Mouse (Mus musculus) liver, adult 2 months (tissue): ENCODE measurements around the gene Cntnap5a.

Experiments
- CTCF ChIP-seq: fragments of 200-500 bp; IDR thresholded peaks from 2 replicates; pipeline ENCODE4 v1.5.1; 2011; ENCODE audit warnings: low read depth, low read length, control low read depth
- POLR2A ChIP-seq: fragments of 200-500 bp; IDR thresholded peaks from 2 replicates; pipeline ENCODE4 v1.6.1; 2011; ENCODE audit warnings: low read length, control low read depth; ENCODE audit not compliant: insufficient read depth; ENCODE audit errors: extremely low read depth

DNA sequence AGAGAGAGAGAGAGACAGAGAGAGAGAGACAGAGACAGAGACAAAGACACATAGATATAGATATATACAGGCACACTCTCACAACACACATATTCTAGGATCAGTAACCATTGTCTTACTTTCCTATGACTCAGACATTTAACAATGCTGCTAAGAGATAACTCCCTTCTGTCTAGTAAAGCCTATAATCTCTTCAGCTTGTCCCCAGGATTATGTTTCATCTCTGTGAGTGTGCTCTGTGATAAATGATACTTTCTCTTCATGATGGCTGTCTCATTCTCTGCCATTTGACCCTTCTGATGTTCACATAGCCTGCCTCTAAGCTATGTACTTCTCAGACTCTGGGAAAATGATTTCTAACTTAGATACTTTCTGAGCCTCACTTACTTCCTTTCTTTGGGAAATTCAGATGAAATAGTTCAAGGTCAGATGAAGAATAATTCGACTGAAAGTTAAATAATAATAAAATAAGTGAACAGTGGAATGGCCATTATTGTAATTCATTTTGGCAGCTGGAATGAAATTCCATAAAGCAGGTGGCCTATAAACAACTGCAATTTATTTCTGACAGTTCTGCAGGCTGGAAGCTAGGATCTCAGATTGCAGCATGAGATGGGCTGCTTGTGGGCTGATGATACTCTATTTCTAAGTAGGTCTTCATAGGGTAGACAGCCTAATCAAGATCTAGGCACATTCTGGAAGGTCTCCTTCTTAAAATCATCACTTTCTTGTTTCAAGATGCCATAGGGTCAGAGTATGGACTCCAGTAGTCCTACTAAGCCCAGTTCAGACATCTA is 444.1 kb downstream of the Cntnap5a start:
- TF ChIP-seq POLR2A (no peak), CTCF (no peak)
